Mouse (Mus musculus) ES-E14 (cell line): ENCODE measurements around the gene Ptprr. TPM values are rescaled to one million over a fixed set of nuclear protein-coding genes. Genes with fewer than 3 reads are reported as not detected.

Experiments
- DNase-seq: peaks from one replicate; pipeline ENCODE4 v3.0.0-alpha.2; 2013; ENCODE audit warnings: low read depth, low spot score
- H3K27ac ChIP-seq: 2 replicates; pipeline ENCODE4 v1.5.1; 2012; ENCODE audit warnings: low read depth, mild to moderate bottlenecking, low read length, moderate library complexity, mixed read lengths; ENCODE audit not compliant: poor library complexity, insufficient read depth, severe bottlenecking
- H3K36me3 ChIP-seq: 2 replicates; pipeline ENCODE4 v1.6.1; 2012; ENCODE audit warnings: mild to moderate bottlenecking, low read length, moderate library complexity, mixed read lengths; ENCODE audit not compliant: control insufficient read depth, poor library complexity, insufficient read depth, severe bottlenecking
- H3K4me1 ChIP-seq, 2 experiments: fragments of 150-350 bp in 1 of 2; sonication (generic) in 1 of 2; 2 replicates each; pipeline ENCODE4 v1.6.1; 2012; ENCODE audit warnings: low read length in 2 of 2, mild to moderate bottlenecking in 1 of 2, mixed read lengths in 1 of 2; ENCODE audit not compliant: control insufficient read depth in 2 of 2, insufficient read depth in 2 of 2, poor library complexity in 1 of 2
- H3K4me3 ChIP-seq, 2 experiments: fragments of 150-350 bp in 1 of 2; sonication (generic) in 1 of 2; 2 replicates each; pipeline ENCODE4 v1.5.1; 2012; ENCODE audit warnings: low read length in 2 of 2, low read depth in 1 of 2, mild to moderate bottlenecking in 1 of 2, mixed read lengths in 1 of 2; ENCODE audit not compliant: insufficient read depth in 1 of 2, poor library complexity in 1 of 2, severe bottlenecking in 1 of 2
- H3K9ac ChIP-seq: 2 replicates; pipeline ENCODE4 v1.6.1; 2012; ENCODE audit warnings: low read depth, mild to moderate bottlenecking, low read length, mixed read lengths; ENCODE audit not compliant: poor library complexity, insufficient read depth, severe bottlenecking
- H3K9me3 ChIP-seq: fragments of 150-350 bp; sonication (generic); 2 replicates; pipeline ENCODE4 v1.6.1; 2012; ENCODE audit warnings: low read depth, mild to moderate bottlenecking, low read length; ENCODE audit not compliant: control insufficient read depth, insufficient read depth
- CHD2 ChIP-seq: IDR thresholded peaks from 2 replicates; pipeline ENCODE4 v1.6.1; 2014; ENCODE audit warnings: mild to moderate bottlenecking, low read depth, low read length, inconsistent platforms
- HCFC1 ChIP-seq: IDR thresholded peaks from 2 replicates; pipeline ENCODE4 v1.6.1; 2012; ENCODE audit warnings: low read length, inconsistent platforms, borderline replicate concordance; ENCODE audit not compliant: insufficient read depth
- MAFK ChIP-seq: IDR thresholded peaks from 2 replicates; pipeline ENCODE4 v1.6.1; 2014; ENCODE audit warnings: mild to moderate bottlenecking, low read depth, low read length, inconsistent platforms; ENCODE audit not compliant: insufficient read depth
- ZC3H11A ChIP-seq: IDR thresholded peaks from 2 replicates; pipeline ENCODE4 v1.6.1; 2012; ENCODE audit warnings: low read depth, mild to moderate bottlenecking, inconsistent platforms, low read length, borderline replicate concordance
- ZNF384 ChIP-seq: IDR thresholded peaks from 2 replicates; pipeline ENCODE4 v1.6.1; 2012; ENCODE audit warnings: low read depth, low read length, inconsistent platforms
- in situ Hi-C, 2 experiments: fragments of 600-800 bp; cut with MboI; formaldehyde crosslinking; loops; one replicate each; pipeline ENCODE4 v1.15.1; 2025; ENCODE audit warnings: low sequenced_read_pairs in 2 of 2, inconsistent platforms in 1 of 2; ENCODE audit not compliant: unreplicated experiment in 2 of 2
- total RNA-seq: library from RNA; depleted of rRNA; stranded (reverse); fragments of 300-350 nt; gene quantifications from 2 replicates; pipeline ENCODE4 v1.2.3, GENCODE M21; 2012; rRNA removed

Ptprr gene
- total RNA-seq, 1 experiment, result 0.13 TPM

GRCm38 (mm10) chr10:116304355-116304754 is 286.3 kb downstream of the Ptprr start:
- H3K9me3 ChIP-seq, result no peaks in the 10 kb centered on the region
- H3K27ac ChIP-seq, result no peak overlapping the region
- no peaks in the 10 kb centered on the region for H3K36me3 ChIP-seq
- TF ChIP-seq HCFC1, result no peak
- no peak for TF ChIP-seq ZC3H11A
- TF ChIP-seq MAFK, result no peak
- no peak for TF ChIP-seq ZNF384
- no peak for TF ChIP-seq CHD2
- in situ Hi-C loops, result no loop called here
- no peak for DNase-seq
- no peak overlapping the region for H3K4me3 ChIP-seq
- no peak overlapping the region for H3K9ac ChIP-seq
- H3K4me1 ChIP-seq, result no peaks in the 10 kb centered on the region

GRCm38 (mm10) chr10:116309460-116309859 is 291.4 kb downstream of the Ptprr start:
- Histone ChIP-seq H3K36me3 (no peaks in the 10 kb centered on the region), H3K4me3 (no peak overlapping the region)
- in situ Hi-C loops, result no loop called here

GRCm38 (mm10) chr10:116310516-116311210 is 292.6 kb downstream of the Ptprr start:
- Histone ChIP-seq H3K4me1 (no peaks in the 10 kb centered on the region), H3K36me3 (no peaks in the 10 kb centered on the region), H3K9me3 (no peaks in the 10 kb centered on the region), H3K9ac (no peak overlapping the region), H3K27ac (no peak overlapping the region), H3K4me3 (no peak overlapping the region)
- no peak for DNase-seq
- in situ Hi-C loops, result no loop called here
- TF ChIP-seq ZC3H11A, result no peak
- TF ChIP-seq MAFK, result peak; percentile 76
- TF ChIP-seq ZNF384, result no peak

More at GRCm38 (mm10) chr10:116309460-116309859, 291.4 kb downstream of the Ptprr start:
- no peak for TF ChIP-seq MAFK
- TF ChIP-seq HCFC1, result no peak
- TF ChIP-seq CHD2, result no peak
- TF ChIP-seq ZC3H11A, result no peak
- TF ChIP-seq ZNF384, result no peak
- no peak overlapping the region for H3K27ac ChIP-seq
- H3K9me3 ChIP-seq, result no peaks in the 10 kb centered on the region
- no peak for DNase-seq
- H3K9ac ChIP-seq, result no peak overlapping the region
- no peaks in the 10 kb centered on the region for H3K4me1 ChIP-seq

DNA sequence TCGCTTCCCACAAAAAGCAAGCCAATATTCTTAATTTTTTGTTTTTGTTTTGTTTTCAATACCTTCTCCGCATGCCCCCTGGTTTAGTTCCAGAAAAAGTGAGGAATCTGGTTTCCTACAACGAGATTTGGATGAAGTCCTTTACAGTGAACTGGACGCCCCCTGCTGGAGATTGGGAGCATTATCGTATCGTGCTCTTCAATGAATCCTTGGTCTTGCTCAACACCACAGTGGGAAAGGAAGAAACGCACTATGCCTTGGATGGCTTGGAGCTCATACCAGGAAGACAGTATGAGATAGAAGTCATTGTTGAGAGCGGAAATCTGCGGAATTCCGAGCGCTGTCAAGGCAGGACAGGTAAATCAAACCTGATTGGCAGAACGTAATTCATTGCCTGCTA is 301.2 kb downstream of the Ptprr start:
- Histone ChIP-seq H3K9me3 (no peaks in the 10 kb centered on the region), H3K4me3 (no peak overlapping the region), H3K27ac (no peak overlapping the region), H3K4me1 (no peaks in the 10 kb centered on the region), H3K9ac (no peak overlapping the region), H3K36me3 (no peaks in the 10 kb centered on the region)
- in situ Hi-C loops, result no loop called here
- peak; percentile 77 for DNase-seq
- no peak for TF ChIP-seq ZNF384
- peak; percentile 78 for TF ChIP-seq ZC3H11A

Other genes starting within 250 kb of the Ptprr start
- 1.7 and 4.4 TPM in 2 replicates for gene Tspan8, start 201.4 kb upstream of the Ptprr start, total RNA-seq
- 0.13 and 0.32 TPM in 2 replicates for gene 4933416C03Rik, start 95.7 kb downstream of the Ptprr start, total RNA-seq